Mouse (Mus musculus) thymus, postnatal 0 days (tissue): ENCODE data around the gene Ifng. TPM values are rescaled to one million over a fixed set of nuclear protein-coding genes. Genes with fewer than 3 reads are reported as not detected.
"Not testable (repeated sequence)": the region's sequence is repeated elsewhere in the genome, so short reads cannot be mapped to it uniquely, and the experiment has no call there.

Source experiments
- DNase-seq: peaks from one replicate; pipeline ENCODE4 v3.0.0-alpha.2; 2015; ENCODE audit warnings: low spot score
- polyA plus RNA-seq: library from polyadenylated mRNA; unstranded; fragments of >200 nt; fragmentation: Nextera tagmentation; extraction: Ambion mirVana; gene quantifications from 2 replicates; pipeline ENCODE4 v1.2.1, GENCODE M21; 2015

Ifng gene
- polyA plus RNA-seq, result 0.55 and 0.86 TPM in 2 replicates

- DNase-seq, result peak; percentile 20
Observed at GRCm38 (mm10) chr10:118440742-118441240, at the start of gene Ifng. TSS of gene Ifng (plus strand) at chr10:118441046.

GRCm38 (mm10) chr10:118399917-118400316 is 40.9 kb upstream of the Ifng start:
- no peak for DNase-seq

- no peak for DNase-seq
Observed at GRCm38 (mm10) chr10:118406463-118407221, 34.2 kb upstream of the Ifng start.

- DNase-seq, result no peak
Observed at GRCm38 (mm10) chr10:118411377-118411776, 29.5 kb upstream of the Ifng start.

GRCm38 (mm10) chr10:118412774-118413173 is 28.1 kb upstream of the Ifng start:
- DNase-seq, result no peak

- peak; percentile 89 for DNase-seq
Observed at GRCm38 (mm10) chr10:118419000-118419425, 21.8 kb upstream of the Ifng start.

- DNase-seq, result no peak
Observed at GRCm38 (mm10) chr10:118420896-118421295, 19.9 kb upstream of the Ifng start.

- no peak for DNase-seq
Observed at GRCm38 (mm10) chr10:118435501-118435900, 5.3 kb upstream of the Ifng start.

GRCm38 (mm10) chr10:118441898-118442297 is 1.1 kb downstream of the Ifng start:
- no peak for DNase-seq

- DNase-seq, result no peak
Observed at GRCm38 (mm10) chr10:118442999-118443398, 2.2 kb downstream of the Ifng start.

- DNase-seq, result no peak
Observed at GRCm38 (mm10) chr10:118445021-118445420, 4.2 kb downstream of the Ifng start.

- DNase-seq, result no peak
Observed at GRCm38 (mm10) chr10:118445502-118445901, 4.7 kb downstream of the Ifng start.

- no peak for DNase-seq
Observed at GRCm38 (mm10) chr10:118445978-118446377, 5.1 kb downstream of the Ifng start.

- no peak for DNase-seq
Observed at GRCm38 (mm10) chr10:118451747-118452146, 10.9 kb downstream of the Ifng start.

- no peak for DNase-seq
Observed at GRCm38 (mm10) chr10:118458729-118459128, 17.9 kb downstream of the Ifng start.

- no peak for DNase-seq
Observed at GRCm38 (mm10) chr10:118461126-118461767, 20.4 kb downstream of the Ifng start.

GRCm38 (mm10) chr10:118466481-118466880 is 25.6 kb downstream of the Ifng start:
- DNase-seq, result no peak

- DNase-seq, result peak; percentile 36
Observed at GRCm38 (mm10) chr10:118469047-118469446, 28.2 kb downstream of the Ifng start.

GRCm38 (mm10) chr10:118470296-118470957 is 29.6 kb downstream of the Ifng start:
- peak; percentile 14 for DNase-seq

GRCm38 (mm10) chr10:118472846-118473245 is 32.0 kb downstream of the Ifng start:
- DNase-seq, result not testable (repeated sequence)

GRCm38 (mm10) chr10:118476696-118477095 is 35.9 kb downstream of the Ifng start:
- DNase-seq, result no peak

- DNase-seq, result no peak
Observed at GRCm38 (mm10) chr10:118477297-118477696, 36.5 kb downstream of the Ifng start.
